Mouse (Mus musculus): ENCODE data around the gene Zfp335. TPM values are rescaled to one million over a fixed set of nuclear protein-coding genes. Genes with fewer than 3 reads are reported as not detected.
A peak's percentile ranks its signal among the peaks of the same experiment; 100 is the strongest.

The Zfp335 gene
- polyA plus RNA-seq, 1 experiment from 2014 or later: 7.6 TPM

DNA sequence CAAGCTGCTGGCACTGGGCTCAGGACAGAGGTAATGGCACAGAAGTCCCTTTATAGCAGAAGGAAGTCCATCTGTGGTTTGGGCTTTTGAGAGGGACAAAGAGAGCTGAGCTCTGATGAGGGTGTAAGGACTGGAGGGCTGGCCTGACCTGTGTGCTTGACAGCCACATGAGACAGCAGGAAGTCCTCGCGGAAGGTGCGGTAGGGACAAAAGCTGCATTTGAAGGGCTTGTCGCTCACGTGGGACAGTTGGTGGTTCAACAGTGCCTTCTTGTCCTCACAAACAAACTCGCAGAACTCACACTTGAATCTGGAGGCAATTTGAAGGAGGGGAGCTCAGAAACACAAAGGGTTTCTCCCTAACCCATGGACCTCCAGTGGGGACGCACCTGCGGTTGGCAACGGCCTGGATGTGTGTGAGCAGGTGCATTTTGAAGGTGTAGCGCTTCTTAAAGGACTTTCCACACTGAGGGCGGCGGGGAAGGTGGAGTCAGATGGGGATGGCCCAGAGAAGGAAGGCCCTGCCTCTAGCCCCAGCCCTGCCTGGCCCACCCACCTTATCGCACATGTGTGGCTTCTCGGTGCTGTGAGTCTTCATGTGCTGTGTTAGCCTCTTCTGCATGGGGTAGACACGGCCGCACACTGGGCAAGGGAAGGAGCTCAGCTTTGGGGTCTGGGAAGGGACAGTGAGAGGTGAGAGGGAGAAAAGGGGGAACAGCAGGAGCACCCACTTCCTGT lies 11.7 kb downstream of the Zfp335 start:
- H3K9me3 ChIP-seq (replicated peaks; ENCODE audit: low read length): no peaks in the 10 kb centered on the region
- H3K4me2 ChIP-seq (ENCODE audit: low read length): no peak overlapping the region
- H3K4me1 ChIP-seq (replicated peaks; ENCODE audit: insufficient read depth, low read length): no peaks in the 10 kb centered on the region
- no peaks in the 10 kb centered on the region for H3K27me3 ChIP-seq (ENCODE audit: insufficient read depth, low read length)
- ATAC-seq (replicated peaks; ENCODE audit: low FRiP score, low read depth) (no peak), DNase-seq (ENCODE audit: low spot score) (no peak)
- no peak overlapping the region for H3K4me3 ChIP-seq (replicated peaks; ENCODE audit: low read depth, low read length)
- WGBS: 94% methylated on average over 16 of the region's 16 CpGs
- no peak overlapping the region for H3K9ac ChIP-seq (ENCODE audit: low read depth, low read length)
- H3K27ac ChIP-seq: no peak overlapping the region
- TF ChIP-seq CTCF (IDR thresholded peaks at IDR 0.05; ENCODE audit: low read depth): no peak
- H3K36me3 ChIP-seq (ENCODE audit: insufficient read depth, low read length): peaks cover 84% of the 10 kb centered on the region

DNA sequence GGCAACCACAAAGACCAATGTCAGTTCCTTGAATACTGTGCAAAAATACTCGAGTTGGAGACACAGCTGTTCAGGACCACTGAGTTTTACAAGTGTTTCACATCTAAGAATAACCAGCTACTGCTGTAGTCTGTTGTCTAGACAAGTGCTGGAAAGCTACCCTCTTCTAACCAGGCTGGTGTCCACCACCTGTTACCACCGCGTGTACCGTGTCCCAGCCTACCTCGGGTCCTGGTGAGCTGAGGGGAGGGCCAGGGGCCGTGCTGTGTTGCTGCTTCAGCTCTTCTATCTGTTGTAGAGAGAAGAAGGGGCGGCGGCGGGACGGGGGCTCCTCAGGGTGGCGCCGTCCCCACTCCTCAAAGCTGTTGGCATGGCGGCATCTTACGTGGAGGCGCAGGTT lies 12.5 kb downstream of the Zfp335 start:
- TF ChIP-seq CTCF (IDR thresholded peaks at IDR 0.05; ENCODE audit: low read depth): no peak
- no peak overlapping the region for H3K27ac ChIP-seq
- H3K4me3 ChIP-seq (replicated peaks; ENCODE audit: low read depth, low read length): no peak overlapping the region
- DNase-seq (ENCODE audit: low spot score): no peak
- H3K9me3 ChIP-seq (replicated peaks; ENCODE audit: low read length): no peaks in the 10 kb centered on the region
- no peak overlapping the region for H3K4me2 ChIP-seq (ENCODE audit: low read length)
- peaks cover 84% of the 10 kb centered on the region for H3K36me3 ChIP-seq (ENCODE audit: insufficient read depth, low read length)
- no peak for ATAC-seq (replicated peaks; ENCODE audit: low FRiP score, low read depth)
- no peaks in the 10 kb centered on the region for H3K27me3 ChIP-seq (ENCODE audit: insufficient read depth, low read length)
- no peaks in the 10 kb centered on the region for H3K4me1 ChIP-seq (replicated peaks; ENCODE audit: insufficient read depth, low read length)
- WGBS: 91% methylated on average over 15 of the region's 15 CpGs
- no peak overlapping the region for H3K9ac ChIP-seq (ENCODE audit: low read depth, low read length)

DNA sequence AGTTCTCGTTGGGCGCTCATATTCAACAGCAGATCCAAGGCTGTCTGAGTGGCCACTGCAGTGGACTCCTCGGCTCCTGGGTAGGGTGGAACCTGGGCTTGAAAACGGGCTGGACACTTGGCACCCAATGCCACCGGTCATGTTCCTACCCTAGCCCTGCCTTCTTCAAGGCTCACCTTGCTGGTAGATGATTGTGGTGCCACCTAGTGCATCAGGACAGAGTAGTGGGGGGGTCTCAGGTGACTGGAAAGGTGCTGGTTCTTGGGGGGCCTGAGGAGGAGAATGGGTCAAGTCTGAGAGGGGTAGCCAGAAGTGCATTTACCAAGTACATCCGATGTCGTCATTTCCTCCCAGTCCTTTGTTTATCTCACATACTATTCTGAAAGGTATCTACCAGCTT lies 13.5 kb downstream of the Zfp335 start:
- Histone ChIP-seq H3K4me1 (replicated peaks; ENCODE audit: insufficient read depth, low read length) (no peaks in the 10 kb centered on the region), H3K9me3 (replicated peaks; ENCODE audit: low read length) (no peaks in the 10 kb centered on the region), H3K4me3 (replicated peaks; ENCODE audit: low read depth, low read length) (no peak overlapping the region), H3K4me2 (ENCODE audit: low read length) (no peak overlapping the region), H3K36me3 (ENCODE audit: insufficient read depth, low read length) (peaks cover 90% of the 10 kb centered on the region), H3K27ac (no peak overlapping the region), H3K27me3 (ENCODE audit: insufficient read depth, low read length) (no peaks in the 10 kb centered on the region), H3K9ac (ENCODE audit: low read depth, low read length) (no peak overlapping the region)
- DNase-seq (ENCODE audit: low spot score): no peak
- no peak for ATAC-seq (replicated peaks; ENCODE audit: low FRiP score, low read depth)
- 95% methylated on average over 7 of the region's 7 CpGs for WGBS
- no peak for TF ChIP-seq CTCF (IDR thresholded peaks at IDR 0.05; ENCODE audit: low read depth)

DNA sequence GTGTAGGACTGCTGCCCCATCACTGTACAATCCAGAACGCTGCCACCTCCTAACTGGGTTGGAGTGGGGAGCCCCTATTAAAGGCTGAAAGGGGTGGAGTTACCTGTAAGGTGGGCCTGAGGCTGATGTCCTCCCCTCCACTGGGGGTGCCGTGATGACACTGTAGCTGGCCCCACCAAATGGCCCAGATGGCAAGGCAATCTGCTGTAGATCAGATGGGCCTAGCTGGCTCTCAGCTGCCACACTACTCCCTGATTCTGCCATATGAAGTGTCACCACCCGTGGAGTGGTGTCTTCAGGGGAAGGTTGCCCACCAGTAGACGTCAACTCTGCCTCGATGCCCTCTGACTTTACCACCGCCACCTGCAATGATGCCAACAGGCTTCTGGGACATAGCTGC lies 15.7 kb downstream of the Zfp335 start:
- WGBS: 96% methylated on average over 6 of the region's 6 CpGs
- Histone ChIP-seq H3K27ac (no peak overlapping the region), H3K4me3 (replicated peaks; ENCODE audit: low read depth, low read length) (no peak overlapping the region), H3K36me3 (ENCODE audit: insufficient read depth, low read length) (peaks cover 89% of the 10 kb centered on the region), H3K9ac (ENCODE audit: low read depth, low read length) (no peak overlapping the region), H3K27me3 (ENCODE audit: insufficient read depth, low read length) (no peaks in the 10 kb centered on the region), H3K4me2 (ENCODE audit: low read length) (no peak overlapping the region), H3K9me3 (replicated peaks; ENCODE audit: low read length) (no peaks in the 10 kb centered on the region), H3K4me1 (replicated peaks; ENCODE audit: insufficient read depth, low read length) (no peaks in the 10 kb centered on the region)
- no peak for ATAC-seq (replicated peaks; ENCODE audit: low FRiP score, low read depth)
- DNase-seq (ENCODE audit: low spot score): no peak
- no peak for TF ChIP-seq CTCF (IDR thresholded peaks at IDR 0.05; ENCODE audit: low read depth)

DNA sequence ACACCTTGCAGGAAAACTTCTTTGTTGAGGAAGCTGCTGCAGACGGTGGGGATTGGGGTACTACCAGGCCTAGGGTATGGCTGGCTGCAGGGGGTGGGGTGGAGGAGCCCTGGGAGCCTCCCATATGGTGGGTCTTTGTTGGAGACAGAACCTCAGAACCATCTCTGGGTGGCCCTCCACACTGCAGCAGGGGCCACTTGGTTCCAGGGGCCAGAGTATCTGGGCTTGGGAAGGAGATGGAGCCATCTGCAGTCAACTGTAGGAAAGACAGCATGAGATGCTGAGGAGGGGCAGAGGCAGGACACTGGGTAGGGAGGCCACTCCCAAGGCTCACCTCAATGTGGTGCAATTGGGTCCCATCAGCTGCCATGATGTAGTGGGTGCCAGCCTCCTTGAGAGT lies 16.9 kb downstream of the Zfp335 start:
- H3K9ac ChIP-seq (ENCODE audit: low read depth, low read length): no peak overlapping the region
- H3K9me3 ChIP-seq (replicated peaks; ENCODE audit: low read length): no peaks in the 10 kb centered on the region

DNA sequence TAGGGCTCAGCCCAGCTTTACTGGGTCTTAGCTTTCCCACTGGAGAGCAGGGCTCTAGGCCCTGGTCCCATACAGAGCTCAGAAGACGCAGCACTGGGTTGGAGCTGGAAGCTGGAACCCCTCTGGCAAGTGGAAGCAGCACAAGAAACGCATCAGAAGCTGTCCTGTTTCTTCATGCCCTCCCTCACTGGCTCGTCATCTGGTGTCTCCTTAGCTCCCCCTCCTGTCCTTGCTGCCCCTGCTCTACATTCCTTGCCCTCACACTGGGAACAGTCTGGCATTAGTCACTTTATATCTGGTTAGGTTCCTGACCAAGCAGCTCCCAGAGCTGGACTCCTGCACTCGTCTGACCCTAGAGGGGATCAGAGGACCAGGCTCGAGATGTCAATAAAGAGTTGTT lies 17.5 kb downstream of the Zfp335 start:
- ATAC-seq (replicated peaks; ENCODE audit: low FRiP score, low read depth) (no peak), DNase-seq (ENCODE audit: low spot score) (peak; percentile 40)
- peaks cover 89% of the 10 kb centered on the region for H3K36me3 ChIP-seq (ENCODE audit: insufficient read depth, low read length)
- H3K27me3 ChIP-seq (ENCODE audit: insufficient read depth, low read length): no peaks in the 10 kb centered on the region
- no peaks in the 10 kb centered on the region for H3K9me3 ChIP-seq (replicated peaks; ENCODE audit: low read length)
- no peak overlapping the region for H3K9ac ChIP-seq (ENCODE audit: low read depth, low read length)
- H3K4me1 ChIP-seq (replicated peaks; ENCODE audit: insufficient read depth, low read length): no peaks in the 10 kb centered on the region
- 60% methylated on average over 5 of the region's 5 CpGs for WGBS
- no peak overlapping the region for H3K4me3 ChIP-seq (replicated peaks; ENCODE audit: low read depth, low read length)
- no peak overlapping the region for H3K4me2 ChIP-seq (ENCODE audit: low read length)
- TF ChIP-seq CTCF (IDR thresholded peaks at IDR 0.05; ENCODE audit: low read depth): peak; percentile 35; the same call in 1 of the 2 replicates
- no peak overlapping the region for H3K27ac ChIP-seq

More for the DNA sequence above, 16.9 kb downstream of the Zfp335 start:
- Histone ChIP-seq H3K4me2 (ENCODE audit: low read length) (no peak overlapping the region), H3K27me3 (ENCODE audit: insufficient read depth, low read length) (no peaks in the 10 kb centered on the region), H3K4me3 (replicated peaks; ENCODE audit: low read depth, low read length) (no peak overlapping the region), H3K4me1 (replicated peaks; ENCODE audit: insufficient read depth, low read length) (no peaks in the 10 kb centered on the region), H3K36me3 (ENCODE audit: insufficient read depth, low read length) (peaks cover 89% of the 10 kb centered on the region), H3K27ac (no peak overlapping the region)
- no peak for DNase-seq (ENCODE audit: low spot score)
- no peak for ATAC-seq (replicated peaks; ENCODE audit: low FRiP score, low read depth)
- peak; percentile 36; the same call in 1 of the 2 replicates for TF ChIP-seq CTCF (IDR thresholded peaks at IDR 0.05; ENCODE audit: low read depth)
- WGBS: 75% methylated on average over 1 of the region's 1 CpGs
